Mouse (Mus musculus) neural tube, embryonic 11.5 days (tissue): ENCODE measurements around the gene Slc45a2. TPM values are rescaled to one million over a fixed set of nuclear protein-coding genes. Genes with fewer than 3 reads are reported as not detected.
A peak's percentile ranks its signal among the peaks of the same experiment; 100 is the strongest.

Source experiments
- ATAC-seq: fragments of 200-750 bp; cut with Nextera tagmentation; 2 replicates; pipeline ENCODE4 v1.8.0; 2017; ENCODE audit warnings: moderate number of reproducible peaks, mild to moderate bottlenecking, moderate TSS enrichment, moderate library complexity; ENCODE audit not compliant: insufficient read depth, low FRiP score, low TSS enrichment
- DNase-seq: peaks from one replicate; pipeline ENCODE4 v3.0.0-alpha.2; 2015; ENCODE audit warnings: low spot score
- H3K27ac ChIP-seq: fragments of 300-500 bp; sonication (generic); 2 replicates; pipeline ENCODE4 v1.5.1; 2014; ENCODE audit warnings: low read depth, mild to moderate bottlenecking, low read length
- H3K27me3 ChIP-seq: fragments of 300-500 bp; sonication (generic); 2 replicates; pipeline ENCODE4 v1.6.1; 2014; ENCODE audit warnings: mild to moderate bottlenecking, low read length, mixed read lengths; ENCODE audit not compliant: control insufficient read depth, insufficient read depth
- H3K36me3 ChIP-seq: fragments of 300-500 bp; sonication (generic); 2 replicates; pipeline ENCODE4 v1.6.1; 2014; ENCODE audit warnings: mild to moderate bottlenecking, low read length, moderate library complexity, mixed read lengths; ENCODE audit not compliant: control insufficient read depth, insufficient read depth
- H3K4me1 ChIP-seq: fragments of 300-500 bp; sonication (generic); 2 replicates; pipeline ENCODE4 v1.6.1; 2014; ENCODE audit warnings: low read length, mixed read lengths; ENCODE audit not compliant: control insufficient read depth, insufficient read depth
- H3K4me2 ChIP-seq: fragments of 300-500 bp; sonication (generic); 2 replicates; pipeline ENCODE4 v1.6.1; 2014; ENCODE audit warnings: low read depth, mild to moderate bottlenecking, moderate library complexity
- H3K4me3 ChIP-seq: fragments of 300-500 bp; sonication (generic); 2 replicates; pipeline ENCODE4 v1.5.1; 2014; ENCODE audit warnings: low read depth, low read length
- H3K9ac ChIP-seq: fragments of 300-500 bp; sonication (generic); 2 replicates; pipeline ENCODE4 v1.6.1; 2014; ENCODE audit warnings: mild to moderate bottlenecking, low read length
- H3K9me3 ChIP-seq: fragments of 300-500 bp; sonication (generic); 2 replicates; pipeline ENCODE4 v1.6.1; 2016; ENCODE audit warnings: low read length; ENCODE audit not compliant: control insufficient read depth
- WGBS: fragments of 180-500 bp; shearing (Covaris S2); extraction: QIAGEN DNeasy Blood & Tissue Kit; methylation state at CpG from one replicate; pipeline ENCODE4 v1.1.7; 2014; 5-methylcytosine and 5-hydroxymethylcytosine counted together
- polyA plus RNA-seq: library from polyadenylated mRNA; unstranded; fragments of >200 nt; fragmentation: Nextera tagmentation; extraction: Ambion mirVana; gene quantifications from 2 replicates; pipeline ENCODE4 v1.2.1, GENCODE M21; 2014

Gene Slc45a2
- polyA plus RNA-seq, 1 experiment from 2014 or later: 0.09 TPM

DNA sequence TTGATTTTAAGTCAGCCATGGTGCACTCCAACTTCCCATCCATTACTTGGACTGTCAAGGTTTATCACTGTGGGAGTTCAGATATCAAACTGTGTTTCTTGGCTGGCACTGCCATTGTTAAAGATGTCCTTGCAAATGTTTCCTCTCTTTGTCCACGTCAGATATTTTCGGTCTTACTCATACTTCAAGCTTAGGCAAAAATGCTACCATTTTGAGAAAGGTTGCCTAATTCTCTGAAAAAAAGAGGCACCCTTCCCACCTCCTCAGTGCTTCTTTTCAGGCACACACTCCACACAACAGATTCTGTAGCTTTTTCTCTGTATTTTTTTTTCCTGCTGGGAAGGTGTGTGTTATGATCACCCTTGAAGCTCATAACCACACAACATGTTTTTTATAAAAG lies 40.7 kb downstream of the Slc45a2 start:
- ATAC-seq: no peak
- no peak overlapping the region for H3K9ac ChIP-seq
- H3K36me3 ChIP-seq: no peaks in the 10 kb centered on the region
- peaks cover 21% of the 10 kb centered on the region for H3K27me3 ChIP-seq
- no peak for DNase-seq
- H3K9me3 ChIP-seq: no peaks in the 10 kb centered on the region
- H3K4me1 ChIP-seq: peaks cover 12% of the 10 kb centered on the region
- no peak overlapping the region for H3K4me2 ChIP-seq
- WGBS: 90% methylated on average over 2 of the region's 2 CpGs
- no peak overlapping the region for H3K4me3 ChIP-seq
- H3K27ac ChIP-seq: no peak overlapping the region

DNA sequence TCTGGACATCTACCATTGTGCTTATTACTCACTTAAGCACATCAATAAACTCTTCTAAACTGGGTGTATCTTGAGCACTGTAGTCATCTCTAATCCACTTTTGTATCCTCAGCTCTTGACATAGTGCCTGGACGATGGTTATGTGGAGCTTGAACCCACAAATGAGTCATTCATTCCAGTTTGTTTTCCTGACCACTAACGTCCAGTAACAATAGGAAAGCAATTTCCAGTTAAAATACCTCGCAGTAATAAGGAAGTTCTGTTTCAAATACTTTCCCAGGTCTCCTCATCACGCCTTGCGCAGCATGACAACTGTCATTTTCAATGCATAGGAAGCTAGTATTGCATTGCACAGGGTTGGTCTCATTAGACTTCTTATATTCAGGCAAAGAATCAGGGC lies 42.3 kb downstream of the Slc45a2 start:
- no peak overlapping the region for H3K4me3 ChIP-seq
- 87% methylated on average over 5 of the region's 5 CpGs for WGBS
- H3K27ac ChIP-seq: no peak overlapping the region
- DNase-seq (no peak), ATAC-seq (no peak)
- H3K9me3 ChIP-seq: no peaks in the 10 kb centered on the region
- H3K4me1 ChIP-seq: no peaks in the 10 kb centered on the region
- peaks cover 5% of the 10 kb centered on the region for H3K27me3 ChIP-seq
- H3K9ac ChIP-seq: no peak overlapping the region
- H3K4me2 ChIP-seq: no peak overlapping the region
- H3K36me3 ChIP-seq: no peaks in the 10 kb centered on the region

DNA sequence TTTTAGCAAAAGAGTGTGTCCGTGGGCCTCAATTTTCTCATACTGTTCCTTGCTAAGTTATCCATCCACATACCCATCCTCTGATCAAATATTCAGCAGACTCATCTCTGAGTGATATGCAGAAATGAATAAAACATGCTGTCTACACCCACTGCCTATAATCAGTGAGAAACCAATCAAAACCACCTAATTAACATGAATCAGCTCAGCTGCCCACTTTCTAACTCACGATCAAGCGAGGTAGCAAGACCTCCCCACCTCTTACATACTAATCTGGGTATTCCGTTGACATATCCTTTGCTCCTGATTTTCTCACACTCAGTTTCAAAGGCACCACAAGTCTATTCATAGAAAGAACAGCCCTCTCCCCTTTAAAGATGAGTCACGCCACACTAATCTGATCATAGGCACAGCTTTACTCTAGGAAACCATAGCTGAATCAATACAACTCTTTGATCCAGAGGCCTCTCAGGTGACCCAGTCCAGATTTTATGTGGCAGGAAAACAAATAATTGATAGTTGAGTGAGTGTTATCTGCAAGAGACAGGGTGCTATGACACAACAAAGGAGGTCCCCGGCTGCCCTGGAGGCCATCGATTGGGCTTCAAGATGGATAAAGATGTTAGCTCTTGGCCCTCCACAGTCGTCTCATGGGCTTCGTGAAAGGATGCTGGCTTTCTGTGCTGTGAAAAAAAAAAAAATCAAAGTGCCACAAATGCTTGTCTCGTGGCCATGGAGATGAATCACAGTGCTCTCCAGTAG lies 53.3 kb downstream of the Slc45a2 start:
- Histone ChIP-seq H3K9me3 (no peaks in the 10 kb centered on the region), H3K36me3 (no peaks in the 10 kb centered on the region), H3K4me3 (no peak overlapping the region), H3K4me1 (no peaks in the 10 kb centered on the region), H3K27me3 (no peaks in the 10 kb centered on the region), H3K9ac (no peak overlapping the region), H3K27ac (no peak overlapping the region), H3K4me2 (no peak overlapping the region)
- WGBS: 78% methylated on average over 10 of the region's 10 CpGs
- DNase-seq (no peak), ATAC-seq (no peak)

DNA sequence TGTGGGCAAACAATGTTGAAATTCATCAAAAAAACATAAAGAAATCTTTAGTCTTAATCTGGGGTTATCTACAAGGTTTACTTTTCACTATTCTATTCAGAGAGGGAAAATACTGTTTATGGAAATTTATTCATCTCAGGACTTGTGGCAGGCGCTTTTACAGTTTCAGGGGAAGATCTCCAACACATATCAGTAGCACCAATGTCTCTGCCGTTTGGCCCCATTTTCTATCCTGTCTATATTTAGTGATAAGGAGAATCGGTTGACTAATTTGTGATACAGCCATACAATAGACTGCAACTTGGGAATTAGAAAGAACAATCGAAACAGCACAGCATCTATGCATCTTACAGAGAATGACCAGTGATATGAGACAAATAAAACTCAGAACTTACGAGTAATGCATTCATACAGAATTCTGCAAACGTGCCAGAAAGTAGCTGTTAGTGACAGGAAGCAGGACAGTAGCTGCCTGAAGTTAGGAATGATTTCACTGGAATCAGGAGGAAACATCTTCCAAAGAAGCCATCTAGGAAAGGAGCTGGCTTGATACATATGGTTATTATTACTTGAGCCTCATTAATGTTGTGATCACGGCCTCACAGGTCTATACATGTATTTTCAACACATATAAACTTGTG lies 54.0 kb downstream of the Slc45a2 start:
- no peak for ATAC-seq
- no peak overlapping the region for H3K4me2 ChIP-seq
- DNase-seq: no peak
- no peaks in the 10 kb centered on the region for H3K36me3 ChIP-seq
- WGBS: 87% methylated on average over 7 of the region's 7 CpGs
- H3K4me1 ChIP-seq: no peaks in the 10 kb centered on the region
- no peaks in the 10 kb centered on the region for H3K27me3 ChIP-seq
- H3K4me3 ChIP-seq: no peak overlapping the region
- no peak overlapping the region for H3K9ac ChIP-seq
- H3K9me3 ChIP-seq: no peaks in the 10 kb centered on the region
- H3K27ac ChIP-seq: no peak overlapping the region

DNA sequence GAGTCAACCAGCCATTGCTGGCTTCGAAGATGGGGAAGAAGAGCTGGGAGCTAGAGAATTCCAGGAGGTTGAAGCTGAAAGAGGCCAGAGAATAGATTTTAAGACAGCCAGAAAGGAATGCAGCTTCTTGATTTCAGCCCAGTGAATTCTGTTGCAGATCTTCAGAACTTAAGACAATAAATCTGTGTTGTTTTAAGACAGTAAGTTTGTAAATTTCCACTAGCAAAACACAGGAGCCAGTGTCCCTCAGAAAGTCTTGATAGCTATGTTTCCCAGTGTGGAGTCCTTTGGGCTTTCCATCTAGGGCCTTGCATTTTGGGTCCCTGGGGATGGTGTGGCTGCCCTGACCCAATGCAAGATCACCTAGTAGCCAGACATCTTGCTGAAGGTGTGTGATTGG lies 62.4 kb downstream of the Slc45a2 start:
- Histone ChIP-seq H3K4me1 (peaks cover 16% of the 10 kb centered on the region), H3K27me3 (no peaks in the 10 kb centered on the region), H3K4me2 (no peak overlapping the region), H3K4me3 (no peak overlapping the region), H3K9me3 (no peaks in the 10 kb centered on the region), H3K36me3 (no peaks in the 10 kb centered on the region), H3K27ac (no peak overlapping the region), H3K9ac (no peak overlapping the region)
- no peak for ATAC-seq
- no peak for DNase-seq
- 89% methylated on average over 1 of the region's 1 CpGs for WGBS

DNA sequence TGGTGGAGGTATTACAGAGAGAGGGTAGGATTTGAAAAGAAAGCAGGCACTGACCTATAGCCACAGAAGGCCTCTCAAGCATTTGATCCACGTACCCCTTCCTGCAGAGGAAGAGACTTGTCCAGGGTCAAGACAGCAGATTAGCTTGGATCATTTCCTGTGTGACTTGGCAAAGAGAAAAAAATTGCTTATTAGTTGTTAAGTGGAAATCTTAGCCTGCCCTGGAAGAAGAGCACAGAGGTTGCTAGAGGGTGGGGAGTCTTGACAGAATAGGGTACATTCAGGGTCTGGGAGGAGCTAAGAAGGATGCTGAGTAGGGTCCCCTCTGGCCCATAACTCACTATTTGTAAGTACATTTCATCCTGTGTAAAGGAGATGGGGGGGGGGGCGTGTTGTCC lies 63.6 kb downstream of the Slc45a2 start:
- Histone ChIP-seq H3K9ac (no peak overlapping the region), H3K4me2 (peak overlapping the region; percentile 48), H3K27me3 (no peaks in the 10 kb centered on the region), H3K4me1 (peaks cover 16% of the 10 kb centered on the region), H3K27ac (no peak overlapping the region), H3K4me3 (no peak overlapping the region), H3K9me3 (no peaks in the 10 kb centered on the region), H3K36me3 (no peaks in the 10 kb centered on the region)
- ATAC-seq (no peak; the same call in 1 of the 2 replicates), DNase-seq (peak; percentile 27)
- WGBS: 17% methylated on average over 2 of the region's 2 CpGs

DNA sequence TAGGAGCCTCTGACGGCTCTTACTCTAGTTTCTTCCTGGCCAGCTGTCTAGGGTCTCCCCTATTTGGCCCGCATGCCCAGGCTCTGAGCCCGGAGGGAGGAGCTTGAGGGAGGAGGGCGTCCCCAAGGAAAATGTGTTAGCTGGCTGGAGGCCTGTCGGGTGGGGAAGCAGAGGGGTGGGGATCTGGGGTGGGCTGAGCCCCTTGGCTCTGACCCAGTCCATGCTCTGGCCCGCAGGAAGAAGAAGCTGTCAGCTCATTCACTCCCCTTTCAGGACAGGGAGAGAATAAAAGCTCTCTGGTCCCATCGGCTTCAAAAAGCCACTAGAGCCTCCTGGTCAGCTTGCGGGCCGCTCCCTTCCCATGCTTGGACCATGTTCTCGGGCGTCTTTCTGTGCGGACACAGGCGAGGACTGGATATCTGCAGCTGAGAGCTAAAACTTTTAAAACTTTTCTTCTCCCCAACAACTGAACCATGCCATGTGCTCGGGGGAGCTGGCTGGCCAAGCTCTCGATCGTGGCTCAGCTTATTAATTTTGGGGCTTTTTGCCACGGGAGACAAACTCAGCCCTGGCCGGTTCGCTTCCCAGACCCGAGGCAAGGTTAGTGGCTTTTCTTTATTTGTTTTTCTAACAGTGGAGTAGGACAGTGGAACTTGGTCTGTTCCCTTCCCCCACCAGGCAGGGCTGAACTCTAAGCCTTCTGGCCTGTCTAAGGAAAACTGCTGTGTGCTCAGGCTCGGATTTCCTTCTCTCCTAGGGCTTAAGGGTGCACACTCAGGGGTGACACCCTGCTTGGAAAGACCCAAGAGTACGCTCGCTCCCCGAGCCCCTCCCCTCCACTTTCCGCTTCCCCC lies 64.3 kb downstream of the Slc45a2 start, which contains the start of gene Adamts12:
TSS of gene Adamts12 (plus strand) at position 233 of the 854 bp plus-strand sequence.
- Histone ChIP-seq H3K27ac (peak within 1 kb of the TSS; percentile 73), H3K4me1 (peaks cover 16% of the 10 kb centered on the region), H3K4me2 (peak within 1 kb of the TSS; percentile 48), H3K36me3 (no peaks in the 10 kb centered on the region), H3K4me3 (peak within 1 kb of the TSS; percentile 27), H3K9me3 (no peaks in the 10 kb centered on the region), H3K27me3 (no peaks in the 10 kb centered on the region), H3K9ac (peak within 1 kb of the TSS; percentile 26)
- WGBS: 2% methylated on average over 25 of the region's 25 CpGs
- peak; percentile 70 for ATAC-seq
- DNase-seq: peak; percentile 52

DNA sequence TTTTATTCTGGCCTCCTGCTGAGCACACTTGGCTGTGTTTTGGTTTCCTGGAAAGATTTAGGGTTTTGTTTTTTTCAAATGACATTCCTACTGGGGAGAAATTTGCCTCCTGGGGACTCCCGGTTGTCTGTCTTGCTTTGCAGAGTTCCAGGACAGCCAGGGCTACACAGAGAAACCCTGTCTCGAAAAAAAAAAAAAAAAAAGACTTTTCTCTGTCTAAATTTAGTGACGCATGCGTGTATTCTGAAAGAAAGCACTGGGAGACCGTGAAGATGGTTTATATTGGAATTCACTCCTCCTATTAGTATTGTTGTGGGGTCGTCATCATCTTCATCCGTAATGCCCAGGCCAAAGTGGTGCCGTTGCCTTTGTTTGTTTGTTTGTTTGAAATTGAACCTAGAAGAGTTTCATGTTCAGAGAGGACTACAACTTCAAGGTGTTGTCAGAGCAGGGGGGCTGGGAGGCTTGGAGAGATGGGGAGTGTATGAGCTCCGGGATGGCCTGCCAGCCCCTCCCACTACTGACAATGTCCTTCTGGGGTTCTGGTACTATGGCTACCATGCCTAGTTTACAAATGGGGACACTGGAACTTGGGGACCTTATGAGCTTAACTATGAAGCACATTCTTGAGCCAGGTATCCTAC lies 65.1 kb downstream of the Slc45a2 start:
- Histone ChIP-seq H3K4me1 (peaks cover 16% of the 10 kb centered on the region), H3K4me3 (peak overlapping the region; percentile 27), H3K9ac (no peak overlapping the region; the same call in 1 of the 2 replicates), H3K9me3 (no peaks in the 10 kb centered on the region), H3K4me2 (peak overlapping the region; percentile 48), H3K36me3 (no peaks in the 10 kb centered on the region), H3K27me3 (no peaks in the 10 kb centered on the region), H3K27ac (no peak overlapping the region)
- DNase-seq (peak; percentile 20), ATAC-seq (no peak)
- 6% methylated on average over 9 of the region's 9 CpGs for WGBS
